Mouse (Mus musculus): ENCODE data around the gene Glce.

GRCm38 (mm10) chr9:62023879-62024278 is 98.6 kb downstream of the Glce start:
- TF ChIP-seq CTCF (IDR thresholded peaks at IDR 0.05; ENCODE audit: low read depth), result no peak
- TF ChIP-seq EP300 (IDR thresholded peaks at IDR 0.05; ENCODE audit: low read depth), result no peak

All from heart, postnatal 0 days (tissue).